30 mouse cellular contexts compared by ENCODE assay signal in genomic region chr17:14200206-14200605, GRCm38 (mm10). TPM values are rescaled to one million over a fixed set of nuclear protein-coding genes. Genes with fewer than 3 reads are reported as not detected.
A peak's percentile ranks its signal among the peaks of the same experiment; 100 is the strongest.
DNase-seq lines count a peak whose midpoint lies in the region; ATAC-seq lines count a peak whose summit lies in the region.
"Had no signal": no experiment of that assay in that cellular context is flagged by ENCODE, and none has a peak within 500 bp of the region (broad histone marks: within the 10 kb centered on the region; RNA-seq: fewer than 3 reads in every experiment).

No protein-coding gene starts in this region.

- no peaks in the 10 kb centered on the region for H3K9me3 ChIP-seq in heart, embryonic 12.5 days (replicated peaks)
- H3K9me3 ChIP-seq in kidney, embryonic 16.5 days (ENCODE audit: low read length) = no peaks in the 10 kb centered on the region
- no peaks in the 10 kb centered on the region for H3K9me3 ChIP-seq in midbrain, embryonic 11.5 days (ENCODE audit: control insufficient read depth, low read length)
- H3K9me3 ChIP-seq in midbrain, embryonic 10.5 days (replicated peaks) = no peaks in the 10 kb centered on the region
- no peaks in the 10 kb centered on the region for H3K9me3 ChIP-seq in limb, embryonic 10.5 days (replicated peaks)
- H3K9me3 ChIP-seq: heart, embryonic 10.5 days; liver, embryonic 12.5 days; midbrain, embryonic 12.5 days; neural tube, embryonic 12.5 days had no signal

- DNase-seq in heart, adult 11 months = peak; percentile 83
- DNase-seq in kidney, adult 9 months = no peak
- DNase-seq in midbrain, embryonic 11.5 days (ENCODE audit: low spot score, missing footprints) = peak; percentile 80
- no peak for DNase-seq in midbrain, embryonic 10.5 days (ENCODE audit: low spot score)
- DNase-seq in limb, embryonic 10.5 days (ENCODE audit: low spot score) = no peak
- DNase-seq in adrenal gland, adult 18-20 months (ENCODE audit: low spot score in 2 of 2) = no peak
- DNase-seq: adrenal gland, adult 2 months; adrenal gland, postnatal 36 days; cerebellum, adult 18-20 months; cerebellum, postnatal 10 days; forebrain, postnatal 0 days; layer of hippocampus, adult 9-11 months; liver, postnatal 0 days; lung, postnatal 14 days; right cerebral cortex, adult 18-20 months; spleen, adult 18-20 months; thymus, postnatal 14 days had no signal

- H3K4me3 ChIP-seq in heart, embryonic 12.5 days = no peak overlapping the region
- peak overlapping the region; percentile 67 for H3K4me3 ChIP-seq in kidney, embryonic 16.5 days (ENCODE audit: low read length)
- no peak overlapping the region for H3K4me3 ChIP-seq in midbrain, embryonic 11.5 days (ENCODE audit: low read depth, low read length)
- H3K4me3 ChIP-seq in midbrain, embryonic 10.5 days = no peak overlapping the region
- no peak overlapping the region for H3K4me3 ChIP-seq in limb, embryonic 10.5 days
- H3K4me3 ChIP-seq: erythroblast, embryonic 14.5 days; heart, embryonic 10.5 days; liver, embryonic 12.5 days; midbrain, embryonic 12.5 days; myocyte; neural tube, embryonic 12.5 days had no signal

- H3K27me3 ChIP-seq in heart, embryonic 12.5 days (replicated peaks) = peaks cover 74% of the 10 kb centered on the region
- H3K27me3 ChIP-seq in kidney, embryonic 16.5 days (ENCODE audit: insufficient read depth, low read length) = peaks cover 30% of the 10 kb centered on the region
- H3K27me3 ChIP-seq in midbrain, embryonic 11.5 days (ENCODE audit: control insufficient read depth, insufficient read depth, low read length) = peaks cover 41% of the 10 kb centered on the region
- H3K27me3 ChIP-seq in midbrain, embryonic 10.5 days (ENCODE audit: low read depth, poor library complexity, severe bottlenecking) = peaks cover 95% of the 10 kb centered on the region
- H3K27me3 ChIP-seq in limb, embryonic 10.5 days (ENCODE audit: low read depth, poor library complexity, severe bottlenecking) = peaks cover 49% of the 10 kb centered on the region

- H3K27ac ChIP-seq in heart, embryonic 12.5 days (ENCODE audit: poor library complexity, severe bottlenecking) = no peak overlapping the region
- H3K27ac ChIP-seq in kidney, embryonic 16.5 days (ENCODE audit: low read length) = peak overlapping the region; percentile 89
- no peak overlapping the region for H3K27ac ChIP-seq in midbrain, embryonic 11.5 days (ENCODE audit: low read depth, low read length)
- H3K27ac ChIP-seq in midbrain, embryonic 10.5 days (replicated peaks) = no peak overlapping the region
- peak overlapping the region; percentile 46; the same call in 1 of the 2 replicates for H3K27ac ChIP-seq in limb, embryonic 10.5 days
- H3K27ac ChIP-seq: heart, embryonic 10.5 days; hindbrain, embryonic 14.5 days; liver, embryonic 12.5 days; midbrain, embryonic 12.5 days; neural tube, embryonic 12.5 days had no signal

- peaks cover 39% of the 10 kb centered on the region for H3K4me1 ChIP-seq in heart, embryonic 12.5 days (replicated peaks)
- peaks cover 37% of the 10 kb centered on the region for H3K4me1 ChIP-seq in kidney, embryonic 16.5 days (ENCODE audit: insufficient read depth, low read length)
- peaks cover 23% of the 10 kb centered on the region for H3K4me1 ChIP-seq in midbrain, embryonic 11.5 days (ENCODE audit: control insufficient read depth, insufficient read depth, low read length)
- peaks cover 36% of the 10 kb centered on the region for H3K4me1 ChIP-seq in midbrain, embryonic 10.5 days
- peaks cover 50% of the 10 kb centered on the region for H3K4me1 ChIP-seq in limb, embryonic 10.5 days

- no peak for ATAC-seq in heart, embryonic 12.5 days (ENCODE audit: insufficient number of reproducible peaks, low FRiP score)
- ATAC-seq in kidney, embryonic 16.5 days (ENCODE audit: low FRiP score, low TSS enrichment) = no peak
- no peak for ATAC-seq in midbrain, embryonic 11.5 days (ENCODE audit: low FRiP score)
- ATAC-seq: forebrain, postnatal 0 days; liver, embryonic 12.5 days; liver, postnatal 0 days had no signal

- WGBS in heart, embryonic 12.5 days = 90% methylated on average over 7 of the region's 7 CpGs
- WGBS in kidney, embryonic 16.5 days = 68% methylated on average over 7 of the region's 7 CpGs
- WGBS in midbrain, embryonic 11.5 days = 90% methylated on average over 7 of the region's 7 CpGs
- whole genome bisulfite sequencing in midbrain, embryonic 10.5 days = 89% methylated on average over 7 of the region's 7 CpGs
- WGBS in limb, embryonic 10.5 days = 89% methylated on average over 7 of the region's 7 CpGs

- no peak overlapping the region for H3K9ac ChIP-seq in heart, embryonic 12.5 days
- H3K9ac ChIP-seq in kidney, embryonic 16.5 days (replicated peaks; ENCODE audit: low read length) = peak overlapping the region; percentile 59
- H3K9ac ChIP-seq in midbrain, embryonic 11.5 days (ENCODE audit: low read length) = no peak overlapping the region
- H3K9ac ChIP-seq: forebrain, postnatal 0 days; hindbrain, embryonic 14.5 days; liver, embryonic 12.5 days; liver, postnatal 0 days; midbrain, embryonic 12.5 days; neural tube, embryonic 12.5 days had no signal

- H3K36me3 ChIP-seq in heart, embryonic 12.5 days = peaks cover 29% of the 10 kb centered on the region
- peaks cover 21% of the 10 kb centered on the region for H3K36me3 ChIP-seq in kidney, embryonic 16.5 days (ENCODE audit: insufficient read depth, low read length)
- H3K36me3 ChIP-seq in midbrain, embryonic 11.5 days (ENCODE audit: control insufficient read depth, insufficient read depth, low read length) = no peaks in the 10 kb centered on the region
- no peaks in the 10 kb centered on the region for H3K36me3 ChIP-seq in midbrain, embryonic 10.5 days
- peaks cover 15% of the 10 kb centered on the region; the same call in 1 of the 2 replicates for H3K36me3 ChIP-seq in limb, embryonic 10.5 days
- H3K36me3 ChIP-seq: midbrain, embryonic 12.5 days; neural tube, embryonic 12.5 days had no signal

- H3K4me2 ChIP-seq in heart, embryonic 12.5 days = no peak overlapping the region
- H3K4me2 ChIP-seq in kidney, embryonic 16.5 days (replicated peaks; ENCODE audit: low read depth, low read length) = peak overlapping the region; percentile 66
- no peak overlapping the region for H3K4me2 ChIP-seq in midbrain, embryonic 11.5 days
- H3K4me2 ChIP-seq: hindbrain, embryonic 14.5 days; midbrain, embryonic 12.5 days; neural tube, embryonic 12.5 days had no signal

RNA-seq across cellular contexts. Expression of gene Dact2, which starts 3.9 kb away (rescaled TPM):
- polyA plus RNA-seq in heart, embryonic 12.5 days (2016; fragmentation: Nextera tagmentation; extraction: Ambion mirVana) = 1.7 and 2.4 TPM in 2 replicates
- polyA plus RNA-seq in kidney, embryonic 16.5 days (2015; fragmentation: Nextera tagmentation; extraction: Ambion mirVana) = 15.0 and 17.7 TPM in 2 replicates
- polyA plus RNA-seq in midbrain, embryonic 11.5 days (2014; fragmentation: Nextera tagmentation; extraction: Ambion mirVana) = 0.18 and 0.32 TPM in 2 replicates
- polyA plus RNA-seq in midbrain, embryonic 10.5 days (2016; fragmentation: Nextera tagmentation; extraction: Ambion mirVana) = 0.42 and 0.48 TPM in 2 replicates
- polyA plus RNA-seq in limb, embryonic 10.5 days (2016; fragmentation: Nextera tagmentation; extraction: Ambion mirVana) = 0.50 and 1.0 TPM in 2 replicates
- total RNA-seq in adrenal gland, adult 18-20 months (2021) = 1 to 10 TPM in 1 of 2 experiments, under 1 TPM in 1; 0.46 to 2.1 TPM
- total RNA-seq: common myeloid progenitor, adult 5-6 weeks; granulocyte monocyte progenitor cell, adult 5-6 weeks; hematopoietic stem cell, adult 5-6 weeks; megakaryocyte progenitor cell, adult 5-6 weeks had no signal
- polyA plus RNA-seq: erythroblast, embryonic 14.5 days had no signal

Comparison
In these comparisons a context has a peak if more than half of its experiments do, and no peak if none do; other contexts are left out.
1. DNase-seq: peak in heart, adult 11 months (single experiment) and midbrain, embryonic 11.5 days (single experiment); none in kidney, adult 9 months (single experiment), midbrain, embryonic 10.5 days (single experiment), limb, embryonic 10.5 days (single experiment) and adrenal gland, adult 18-20 months (0 of 2).
2. H3K27ac ChIP-seq: peak in kidney, embryonic 16.5 days (single experiment) and limb, embryonic 10.5 days (single experiment); none in heart, embryonic 12.5 days (single experiment), midbrain, embryonic 11.5 days (single experiment) and midbrain, embryonic 10.5 days (single experiment).